Mouse (Mus musculus) right cerebral cortex, postnatal 14 days (tissue): ENCODE results near the gene Zfpl1.
A peak's percentile ranks its signal among the peaks of the same experiment; 100 is the strongest.

Experiments
- DNase-seq: peaks from one replicate; pipeline ENCODE4 v3.0.0; 2022

The Zfpl1 gene

GRCm38 (mm10) chr19:6094119-6094518 lies 9.4 kb upstream of the Zfpl1 start, which contains the start of gene AC131692.1:
Gene AC131692.1, plus strand, starts transcription at chr19:6094419.
- DNase-seq: no peak

- DNase-seq: no peak
These were observed 4.1 kb upstream of the Zfpl1 start for GRCm38 (mm10) chr19:6088841-6089240.

- DNase-seq: no peak
These were observed 692 bp upstream of the Zfpl1 start for GRCm38 (mm10) chr19:6085417-6085879.

GRCm38 (mm10) chr19:6082156-6082555 lies 2.6 kb downstream of the Zfpl1 start, which contains the start of gene Gm28374:
Gene Gm28374, minus strand, starts transcription at chr19:6082256.
- no peak for DNase-seq

- DNase-seq: no peak
These were observed 4.7 kb downstream of the Zfpl1 start, which contains the start of gene Tmem262 for GRCm38 (mm10) chr19:6079983-6080480. Gene Tmem262, plus strand, starts transcription at chr19:6080033.

- DNase-seq: peak; percentile 78
These were observed 8.0 kb downstream of the Zfpl1 start, which contains the start of gene Vps51 for GRCm38 (mm10) chr19:6076564-6077393. Gene Vps51, minus strand, starts transcription at chr19:6077231.

GRCm38 (mm10) chr19:6073889-6074288 lies 10.9 kb downstream of the Zfpl1 start:
- DNase-seq: no peak

- no peak for DNase-seq
These were observed 13.5 kb downstream of the Zfpl1 start for GRCm38 (mm10) chr19:6071261-6071660.

GRCm38 (mm10) chr19:6070571-6071250 lies 14.0 kb downstream of the Zfpl1 start:
- no peak for DNase-seq

- DNase-seq: no peak
These were observed 14.9 kb downstream of the Zfpl1 start for GRCm38 (mm10) chr19:6069851-6070250.

- no peak for DNase-seq
These were observed 15.8 kb downstream of the Zfpl1 start for GRCm38 (mm10) chr19:6068951-6069350.

GRCm38 (mm10) chr19:6067724-6068415 lies 16.9 kb downstream of the Zfpl1 start, which contains the start of gene Tm7sf2:
Gene Tm7sf2, minus strand, starts transcription at chr19:6068373.
- DNase-seq: peak; percentile 86

GRCm38 (mm10) chr19:6067011-6067723 lies 17.6 kb downstream of the Zfpl1 start:
- DNase-seq: peak; percentile 90

- peak; percentile 42 for DNase-seq
These were observed 18.2 kb downstream of the Zfpl1 start for GRCm38 (mm10) chr19:6066571-6066970.

- no peak for DNase-seq
These were observed 21.7 kb downstream of the Zfpl1 start for GRCm38 (mm10) chr19:6063081-6063480.

- no peak for DNase-seq
These were observed 22.3 kb downstream of the Zfpl1 start for GRCm38 (mm10) chr19:6062418-6062817.

- peak; percentile 55 for DNase-seq
These were observed 23.0 kb downstream of the Zfpl1 start for GRCm38 (mm10) chr19:6061641-6062302.

- DNase-seq: peak; percentile 90
These were observed 23.7 kb downstream of the Zfpl1 start, which contains the start of gene Znhit2 for GRCm38 (mm10) chr19:6061021-6061533. Gene Znhit2, plus strand, starts transcription at chr19:6061192.

GRCm38 (mm10) chr19:6058966-6059365 lies 25.8 kb downstream of the Zfpl1 start:
- no peak for DNase-seq

GRCm38 (mm10) chr19:6058513-6058912 lies 26.2 kb downstream of the Zfpl1 start:
- DNase-seq: no peak
